Mouse (Mus musculus): ENCODE data around the gene Gspt1. TPM values are rescaled to one million over a fixed set of nuclear protein-coding genes. Genes with fewer than 3 reads are reported as not detected.

Gspt1 gene
- total and polyA plus RNA-seq, 2 experiments from 2014 or later = 26.9 to 31.4 TPM

GRCm38 (mm10) chr16:11269808-11270207 lies 15.7 kb upstream of the Gspt1 start:
- DNase-seq (ENCODE audit: low spot score) (no peak), ATAC-seq (ENCODE audit: insufficient read depth, low read depth) (no peak)
- 53% methylated on average over 6 of the region's 6 CpGs for WGBS
- H3K4me2 ChIP-seq (ENCODE audit: low read depth, low read length) = no peak overlapping the region
- no peak overlapping the region for H3K27ac ChIP-seq (ENCODE audit: low read depth)
- H3K4me1 ChIP-seq (ENCODE audit: control insufficient read depth, insufficient read depth) = no peaks in the 10 kb centered on the region
- no peaks in the 10 kb centered on the region for H3K27me3 ChIP-seq (ENCODE audit: control insufficient read depth, insufficient read depth, low read length)
- TF ChIP-seq CTCF (IDR thresholded peaks at IDR 0.05; ENCODE audit: low read depth) (no peak), EP300 (IDR thresholded peaks at IDR 0.05; ENCODE audit: low read depth) (no peak)
- H3K9me3 ChIP-seq (replicated peaks; ENCODE audit: control insufficient read depth, low read length) = no peaks in the 10 kb centered on the region
- no peak overlapping the region for H3K9ac ChIP-seq (replicated peaks; ENCODE audit: low read depth, low read length)
- no peak overlapping the region for H3K4me3 ChIP-seq (ENCODE audit: low read depth, low read length)
- no peaks in the 10 kb centered on the region for H3K36me3 ChIP-seq (replicated peaks; ENCODE audit: control insufficient read depth, insufficient read depth, low read length)

GRCm38 (mm10) chr16:11266556-11266955 lies 12.4 kb upstream of the Gspt1 start:
- 79% methylated on average over 2 of the region's 2 CpGs for WGBS
- Histone ChIP-seq H3K27me3 (ENCODE audit: control insufficient read depth, insufficient read depth, low read length) (no peaks in the 10 kb centered on the region), H3K9me3 (replicated peaks; ENCODE audit: control insufficient read depth, low read length) (no peaks in the 10 kb centered on the region), H3K27ac (ENCODE audit: low read depth) (no peak overlapping the region), H3K4me2 (ENCODE audit: low read depth, low read length) (no peak overlapping the region), H3K36me3 (replicated peaks; ENCODE audit: control insufficient read depth, insufficient read depth, low read length) (no peaks in the 10 kb centered on the region), H3K9ac (replicated peaks; ENCODE audit: low read depth, low read length) (no peak overlapping the region), H3K4me3 (ENCODE audit: low read depth, low read length) (no peak overlapping the region), H3K4me1 (ENCODE audit: control insufficient read depth, insufficient read depth) (no peaks in the 10 kb centered on the region)
- no peak for TF ChIP-seq CTCF (IDR thresholded peaks at IDR 0.05; ENCODE audit: low read depth)
- no peak for TF ChIP-seq EP300 (IDR thresholded peaks at IDR 0.05; ENCODE audit: low read depth)
- no peak for ATAC-seq (ENCODE audit: insufficient read depth, low read depth)
- no peak for DNase-seq (ENCODE audit: low spot score)

GRCm38 (mm10) chr16:11263266-11263665 lies 9.1 kb upstream of the Gspt1 start:
- H3K27ac ChIP-seq (ENCODE audit: low read depth) = no peak overlapping the region
- H3K27me3 ChIP-seq (ENCODE audit: control insufficient read depth, insufficient read depth, low read length) = no peaks in the 10 kb centered on the region
- ATAC-seq (ENCODE audit: insufficient read depth, low read depth) = no peak
- no peaks in the 10 kb centered on the region for H3K4me1 ChIP-seq (ENCODE audit: control insufficient read depth, insufficient read depth)
- H3K9me3 ChIP-seq (replicated peaks; ENCODE audit: control insufficient read depth, low read length) = no peaks in the 10 kb centered on the region
- no peak overlapping the region for H3K4me2 ChIP-seq (ENCODE audit: low read depth, low read length)
- no peak for DNase-seq (ENCODE audit: low spot score)
- no peaks in the 10 kb centered on the region for H3K36me3 ChIP-seq (replicated peaks; ENCODE audit: control insufficient read depth, insufficient read depth, low read length)
- TF ChIP-seq EP300 (IDR thresholded peaks at IDR 0.05; ENCODE audit: low read depth) (no peak), CTCF (IDR thresholded peaks at IDR 0.05; ENCODE audit: low read depth) (no peak)
- H3K4me3 ChIP-seq (ENCODE audit: low read depth, low read length) = no peak overlapping the region
- H3K9ac ChIP-seq (replicated peaks; ENCODE audit: low read depth, low read length) = no peak overlapping the region

- Histone ChIP-seq H3K4me2 (ENCODE audit: low read depth, low read length) (peak overlapping the region; percentile 83), H3K9me3 (replicated peaks; ENCODE audit: control insufficient read depth, low read length) (no peaks in the 10 kb centered on the region), H3K36me3 (replicated peaks; ENCODE audit: control insufficient read depth, insufficient read depth, low read length) (no peaks in the 10 kb centered on the region), H3K27ac (ENCODE audit: low read depth) (peak overlapping the region; percentile 95), H3K4me3 (ENCODE audit: low read depth, low read length) (peak overlapping the region; percentile 99), H3K4me1 (ENCODE audit: control insufficient read depth, insufficient read depth) (peaks cover 15% of the 10 kb centered on the region), H3K9ac (replicated peaks; ENCODE audit: low read depth, low read length) (peak overlapping the region; percentile 76), H3K27me3 (ENCODE audit: control insufficient read depth, insufficient read depth, low read length) (no peaks in the 10 kb centered on the region)
- TF ChIP-seq CTCF (IDR thresholded peaks at IDR 0.05; ENCODE audit: low read depth) = no peak
- no peak for TF ChIP-seq EP300 (IDR thresholded peaks at IDR 0.05; ENCODE audit: low read depth)
- DNase-seq (ENCODE audit: low spot score) (no peak), ATAC-seq (ENCODE audit: insufficient read depth, low read depth) (no peak)
- WGBS = 17% methylated on average over 10 of the region's 10 CpGs
These were observed 619 bp upstream of the Gspt1 start for GRCm38 (mm10) chr16:11254723-11255164.

GRCm38 (mm10) chr16:11253065-11253831 lies 877 bp downstream of the Gspt1 start:
- H3K4me1 ChIP-seq (ENCODE audit: control insufficient read depth, insufficient read depth) = peaks cover 15% of the 10 kb centered on the region
- under 1% methylated on average over 58 of the region's 58 CpGs for WGBS
- H3K9me3 ChIP-seq (replicated peaks; ENCODE audit: control insufficient read depth, low read length) = no peaks in the 10 kb centered on the region
- DNase-seq (ENCODE audit: low spot score) = peak; percentile 46
- no peaks in the 10 kb centered on the region for H3K36me3 ChIP-seq (replicated peaks; ENCODE audit: control insufficient read depth, insufficient read depth, low read length)
- TF ChIP-seq CTCF (IDR thresholded peaks at IDR 0.05; ENCODE audit: low read depth) (no peak), EP300 (IDR thresholded peaks at IDR 0.05; ENCODE audit: low read depth) (no peak)
- peak; percentile 31 for ATAC-seq (ENCODE audit: insufficient read depth, low read depth)
- H3K27ac ChIP-seq (ENCODE audit: low read depth) = peak overlapping the region; percentile 98
- H3K27me3 ChIP-seq (ENCODE audit: control insufficient read depth, insufficient read depth, low read length) = no peaks in the 10 kb centered on the region
- peak overlapping the region; percentile 96 for H3K9ac ChIP-seq (replicated peaks; ENCODE audit: low read depth, low read length)
- peak overlapping the region; percentile 85 for H3K4me2 ChIP-seq (ENCODE audit: low read depth, low read length)
- H3K4me3 ChIP-seq (ENCODE audit: low read depth, low read length) = peak overlapping the region; percentile 99

- WGBS = 51% methylated on average over 2 of the region's 2 CpGs
- no peak for DNase-seq (ENCODE audit: low spot score)
These were observed 6.3 kb downstream of the Gspt1 start for GRCm38 (mm10) chr16:11247791-11248190.

More at GRCm38 (mm10) chr16:11247791-11248190, 6.3 kb downstream of the Gspt1 start:
- H3K9ac ChIP-seq (replicated peaks; ENCODE audit: low read depth, low read length) = no peak overlapping the region
- no peak overlapping the region for H3K4me3 ChIP-seq (ENCODE audit: low read depth, low read length)
- no peak overlapping the region for H3K27ac ChIP-seq (ENCODE audit: low read depth)
- no peak overlapping the region for H3K4me2 ChIP-seq (ENCODE audit: low read depth, low read length)
- no peaks in the 10 kb centered on the region for H3K9me3 ChIP-seq (replicated peaks; ENCODE audit: control insufficient read depth, low read length)
- no peak for TF ChIP-seq CTCF (IDR thresholded peaks at IDR 0.05; ENCODE audit: low read depth)
- peaks cover 11% of the 10 kb centered on the region for H3K4me1 ChIP-seq (ENCODE audit: control insufficient read depth, insufficient read depth)
- H3K27me3 ChIP-seq (ENCODE audit: control insufficient read depth, insufficient read depth, low read length) = no peaks in the 10 kb centered on the region
- H3K36me3 ChIP-seq (replicated peaks; ENCODE audit: control insufficient read depth, insufficient read depth, low read length) = no peaks in the 10 kb centered on the region
- no peak for ATAC-seq (ENCODE audit: insufficient read depth, low read depth)

Data from heart, postnatal 0 days (tissue).